Mouse (Mus musculus) adrenal gland, adult 2 months (tissue): ENCODE results near the gene Zg16. TPM values are rescaled to one million over a fixed set of nuclear protein-coding genes. Genes with fewer than 3 reads are reported as not detected.
A peak's percentile ranks its signal among the peaks of the same experiment; 100 is the strongest.

Experiments used
- DNase-seq: peaks from one replicate; pipeline ENCODE4 v3.0.0; 2021
- polyA plus RNA-seq: library from polyadenylated mRNA; depleted of rRNA; stranded (reverse); fragments of >200 nt; gene quantifications from 2 replicates; pipeline ENCODE4 v1.2.3, GENCODE M21; 2012
- total RNA-seq, 2 experiments: library from RNA; stranded (reverse); gene quantifications; 2 replicates each; pipeline ENCODE4 v1.2.3; 2021

The Zg16 gene
- total and polyA plus RNA-seq, 3 experiments: 0.49 TPM; not detected in 2

GRCm38 (mm10) chr7:127104560-127105332, 17.6 kb upstream of the Zg16 start:
- peak; percentile 83 for DNase-seq

GRCm38 (mm10) chr7:127103960-127104359, 16.8 kb upstream of the Zg16 start:
- no peak for DNase-seq

- no peak for DNase-seq
Measured at GRCm38 (mm10) chr7:127102148-127102547, 15.0 kb upstream of the Zg16 start.

- peak; percentile 45 for DNase-seq
Measured at GRCm38 (mm10) chr7:127101451-127102016, 14.4 kb upstream of the Zg16 start.

GRCm38 (mm10) chr7:127099528-127099927, 12.4 kb upstream of the Zg16 start:
- no peak for DNase-seq

- DNase-seq: no peak
Measured at GRCm38 (mm10) chr7:127098950-127099349, 11.8 kb upstream of the Zg16 start.

GRCm38 (mm10) chr7:127098521-127098920, 11.4 kb upstream of the Zg16 start:
- DNase-seq: no peak

GRCm38 (mm10) chr7:127096456-127096855, 9.3 kb upstream of the Zg16 start:
- no peak for DNase-seq

- DNase-seq: no peak
Measured at GRCm38 (mm10) chr7:127093914-127094313, 6.8 kb upstream of the Zg16 start.

- peak; percentile 44 for DNase-seq
Measured at GRCm38 (mm10) chr7:127091114-127091896, 4.2 kb upstream of the Zg16 start, which contains the start of gene AI467606. Gene AI467606, plus strand, starts transcription at chr7:127091359.

- no peak for DNase-seq
Measured at GRCm38 (mm10) chr7:127090154-127091113, 3.3 kb upstream of the Zg16 start.

- no peak for DNase-seq
Measured at GRCm38 (mm10) chr7:127088901-127089845, 2.0 kb upstream of the Zg16 start.

GRCm38 (mm10) chr7:127088083-127088482, 955 bp upstream of the Zg16 start:
- DNase-seq: no peak

- peak; percentile 15 for DNase-seq
Measured at GRCm38 (mm10) chr7:127085751-127086150, 1.4 kb downstream of the Zg16 start.

GRCm38 (mm10) chr7:127084794-127085193, 2.3 kb downstream of the Zg16 start:
- DNase-seq: no peak

- no peak for DNase-seq
Measured at GRCm38 (mm10) chr7:127083689-127084088, 3.4 kb downstream of the Zg16 start.

GRCm38 (mm10) chr7:127082995-127083394, 4.1 kb downstream of the Zg16 start:
- DNase-seq: no peak

- no peak for DNase-seq
Measured at GRCm38 (mm10) chr7:127082271-127082670, 4.9 kb downstream of the Zg16 start.

GRCm38 (mm10) chr7:127080045-127080444, 7.1 kb downstream of the Zg16 start:
- DNase-seq: no peak

- no peak for DNase-seq
Measured at GRCm38 (mm10) chr7:127077692-127078091, 9.4 kb downstream of the Zg16 start.
